Mouse (Mus musculus) layer of hippocampus, adult 11-12 months (tissue): Measurements from ENCODE around the gene Fkbp9.

ENCODE experiments used
- DNase-seq: peaks from one replicate; pipeline ENCODE4 v3.0.0; 2022; ENCODE audit warnings: low spot score

The Fkbp9 gene

GRCm38 (mm10) chr6:56831697-56832406 lies at the start of gene Fkbp9:
Gene Fkbp9, plus strand, starts transcription at chr6:56832059.
- DNase-seq = peak; percentile 52

GRCm38 (mm10) chr6:56783561-56784272 lies 48.1 kb upstream of the Fkbp9 start:
- DNase-seq = no peak

- DNase-seq = no peak
Observed at GRCm38 (mm10) chr6:56785068-56785467, 46.8 kb upstream of the Fkbp9 start.

- no peak for DNase-seq
Observed at GRCm38 (mm10) chr6:56787668-56788067, 44.2 kb upstream of the Fkbp9 start.

GRCm38 (mm10) chr6:56789336-56789735 lies 42.5 kb upstream of the Fkbp9 start:
- no peak for DNase-seq

GRCm38 (mm10) chr6:56794834-56795233 lies 37.0 kb upstream of the Fkbp9 start:
- DNase-seq = no peak

GRCm38 (mm10) chr6:56796232-56796631 lies 35.6 kb upstream of the Fkbp9 start:
- no peak for DNase-seq

GRCm38 (mm10) chr6:56796668-56797141 lies 35.2 kb upstream of the Fkbp9 start:
- DNase-seq = no peak

- peak; percentile 94 for DNase-seq
Observed at GRCm38 (mm10) chr6:56797311-56798151, 34.3 kb upstream of the Fkbp9 start, which contains the start of gene Kbtbd2. Gene Kbtbd2, minus strand, starts transcription at chr6:56797813.

- DNase-seq = no peak
Observed at GRCm38 (mm10) chr6:56798152-56798465, 33.8 kb upstream of the Fkbp9 start.

GRCm38 (mm10) chr6:56805026-56805425 lies 26.8 kb upstream of the Fkbp9 start:
- DNase-seq = no peak

- DNase-seq = no peak
Observed at GRCm38 (mm10) chr6:56806195-56806594, 25.7 kb upstream of the Fkbp9 start.

- DNase-seq = peak; percentile 57
Observed at GRCm38 (mm10) chr6:56808656-56809055, 23.2 kb upstream of the Fkbp9 start.

GRCm38 (mm10) chr6:56813332-56813731 lies 18.5 kb upstream of the Fkbp9 start:
- no peak for DNase-seq

- no peak for DNase-seq
Observed at GRCm38 (mm10) chr6:56818436-56819123, 13.3 kb upstream of the Fkbp9 start.

GRCm38 (mm10) chr6:56819124-56819487 lies 12.8 kb upstream of the Fkbp9 start:
- DNase-seq = no peak

GRCm38 (mm10) chr6:56825657-56826056 lies 6.2 kb upstream of the Fkbp9 start:
- no peak for DNase-seq

- no peak for DNase-seq
Observed at GRCm38 (mm10) chr6:56832407-56832796, 543 bp downstream of the Fkbp9 start.

- DNase-seq = no peak
Observed at GRCm38 (mm10) chr6:56832830-56833229, 971 bp downstream of the Fkbp9 start.

- DNase-seq = no peak
Observed at GRCm38 (mm10) chr6:56834769-56835168, 2.9 kb downstream of the Fkbp9 start.

- DNase-seq = peak; percentile 16
Observed at GRCm38 (mm10) chr6:56835532-56835931, 3.7 kb downstream of the Fkbp9 start.

- no peak for DNase-seq
Observed at GRCm38 (mm10) chr6:56837166-56837565, 5.3 kb downstream of the Fkbp9 start.
